Mouse (Mus musculus) kidney, embryonic 14.5 days (tissue): ENCODE measurements at regions not wholly inside any gene's neighbourhood (a gene's known extent, or its start where the extent isn't known, plus 50 kb on each side); places are given as distances from the start of the nearest gene placed in this dataset.

ENCODE experiments used
- ATAC-seq: fragments of 200-750 bp; cut with Nextera tagmentation; 2 replicates; pipeline ENCODE4 v1.8.0; 2017; ENCODE audit warnings: moderate number of reproducible peaks, mild to moderate bottlenecking, moderate TSS enrichment, moderate library complexity; ENCODE audit not compliant: low FRiP score, low TSS enrichment
- H3K27ac ChIP-seq: fragments of 300-500 bp; sonication (generic); 2 replicates; pipeline ENCODE4 v1.5.1; 2014; ENCODE audit warnings: low read depth, mild to moderate bottlenecking, low read length, moderate library complexity, mixed read lengths
- H3K27me3 ChIP-seq: fragments of 300-500 bp; sonication (generic); 2 replicates; pipeline ENCODE4 v1.6.1; 2014; ENCODE audit warnings: mild to moderate bottlenecking, low read length; ENCODE audit not compliant: control insufficient read depth, insufficient read depth
- H3K36me3 ChIP-seq: fragments of 300-500 bp; sonication (generic); 2 replicates; pipeline ENCODE4 v1.6.1; 2014; ENCODE audit warnings: low read length, mixed read lengths; ENCODE audit not compliant: control insufficient read depth, insufficient read depth
- H3K4me1 ChIP-seq: fragments of 300-500 bp; sonication (generic); 2 replicates; pipeline ENCODE4 v1.6.1; 2014; ENCODE audit warnings: low read length, mixed read lengths; ENCODE audit not compliant: control insufficient read depth, insufficient read depth
- H3K4me2 ChIP-seq: fragments of 300-500 bp; sonication (generic); replicated peaks from 2 replicates; pipeline ENCODE4 v1.6.1; 2014; ENCODE audit warnings: low read depth, mild to moderate bottlenecking, low read length
- H3K4me3 ChIP-seq: fragments of 300-500 bp; sonication (generic); 2 replicates; pipeline ENCODE4 v1.5.1; 2014; ENCODE audit warnings: mild to moderate bottlenecking, low read length
- H3K9ac ChIP-seq: fragments of 300-500 bp; sonication (generic); 2 replicates; pipeline ENCODE4 v1.6.1; 2014; ENCODE audit warnings: low read depth, mild to moderate bottlenecking, low read length, moderate library complexity
- H3K9me3 ChIP-seq: fragments of 300-500 bp; sonication (generic); 2 replicates; pipeline ENCODE4 v1.6.1; 2016; ENCODE audit warnings: low read length; ENCODE audit not compliant: control insufficient read depth
- WGBS: fragments of 180-500 bp; shearing (Covaris S2); extraction: QIAGEN DNeasy Blood & Tissue Kit; methylation state at CpG from one replicate; pipeline ENCODE4 v1.1.7; 2014; 5-methylcytosine and 5-hydroxymethylcytosine counted together

DNA sequence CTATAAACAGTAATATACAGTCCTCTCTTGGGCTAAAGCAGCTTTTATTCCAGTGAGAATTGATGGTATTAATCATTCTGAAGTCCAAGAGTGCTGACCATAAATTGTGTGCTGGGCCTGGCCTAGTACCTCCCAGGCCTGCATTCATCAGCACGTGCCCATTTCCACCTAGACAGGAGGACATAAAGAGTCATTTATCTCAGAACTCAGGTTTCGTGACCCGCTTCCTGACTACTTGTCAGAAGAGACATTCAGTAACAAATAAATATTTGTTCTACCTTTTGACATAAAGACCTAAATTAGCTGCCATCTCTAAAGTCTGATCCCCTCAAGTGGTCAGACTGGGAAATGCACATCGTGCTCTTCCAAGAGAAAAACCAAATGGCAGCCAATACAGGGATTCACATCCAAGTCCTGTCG, 1522.6 kb downstream of the 4930444P10Rik start:
- H3K9ac ChIP-seq: no peak overlapping the region
- H3K27ac ChIP-seq: no peak overlapping the region
- no peaks in the 10 kb centered on the region for H3K9me3 ChIP-seq
- H3K4me1 ChIP-seq: no peaks in the 10 kb centered on the region
- H3K4me2 ChIP-seq: no peak overlapping the region
- ATAC-seq: peak; percentile 96
- no peak overlapping the region for H3K4me3 ChIP-seq
- no peaks in the 10 kb centered on the region for H3K36me3 ChIP-seq
- 10% methylated on average over 5 of the region's 5 CpGs for WGBS
- H3K27me3 ChIP-seq: peaks cover 8% of the 10 kb centered on the region; the same call in 1 of the 2 replicates

GRCm38 (mm10) chr1:14570113-14570512, 1523.0 kb downstream of the 4930444P10Rik start:
- Histone ChIP-seq H3K9me3 (no peaks in the 10 kb centered on the region), H3K4me3 (no peak overlapping the region), H3K4me1 (no peaks in the 10 kb centered on the region), H3K27ac (no peak overlapping the region), H3K9ac (no peak overlapping the region), H3K4me2 (no peak overlapping the region), H3K36me3 (no peaks in the 10 kb centered on the region), H3K27me3 (peaks cover 8% of the 10 kb centered on the region; the same call in 1 of the 2 replicates)
- ATAC-seq: peak; percentile 93
- 22% methylated on average over 3 of the region's 3 CpGs for WGBS

- Histone ChIP-seq H3K36me3 (no peaks in the 10 kb centered on the region), H3K27me3 (peaks cover 3% of the 10 kb centered on the region; the same call in 1 of the 2 replicates), H3K4me1 (no peaks in the 10 kb centered on the region), H3K9me3 (no peaks in the 10 kb centered on the region), H3K9ac (no peak overlapping the region), H3K27ac (no peak overlapping the region), H3K4me2 (no peak overlapping the region), H3K4me3 (no peak overlapping the region)
- whole genome bisulfite sequencing: 32% methylated on average over 4 of the region's 4 CpGs
- no peak for ATAC-seq
Measured at GRCm38 (mm10) chr1:14567006-14567405, 1526.1 kb downstream of the 4930444P10Rik start.

DNA sequence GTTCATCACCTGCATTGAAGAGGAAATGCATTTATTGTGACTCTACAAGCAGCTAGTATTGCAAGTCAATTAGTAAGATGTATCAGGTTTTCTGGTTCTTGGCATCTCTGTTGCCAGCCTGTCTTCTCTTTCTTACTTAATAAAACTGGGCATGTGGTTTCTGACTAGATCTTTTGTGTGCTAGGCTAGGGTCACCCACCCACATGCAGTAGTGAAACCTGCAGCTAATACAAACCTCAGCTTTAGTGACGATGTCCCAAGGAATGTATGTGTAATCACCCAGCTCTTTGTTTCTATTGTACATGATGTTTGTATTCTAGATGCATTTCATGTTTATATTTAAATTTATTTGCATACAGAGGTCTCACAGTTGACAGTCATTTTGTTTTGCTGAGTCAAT, 1526.7 kb downstream of the 4930444P10Rik start:
- Histone ChIP-seq H3K4me1 (no peaks in the 10 kb centered on the region), H3K9me3 (no peaks in the 10 kb centered on the region), H3K4me2 (no peak overlapping the region), H3K36me3 (no peaks in the 10 kb centered on the region), H3K9ac (no peak overlapping the region), H3K4me3 (no peak overlapping the region), H3K27me3 (peaks cover 3% of the 10 kb centered on the region; the same call in 1 of the 2 replicates), H3K27ac (no peak overlapping the region)
- ATAC-seq: no peak
- WGBS: 75% methylated on average over 1 of the region's 1 CpGs
